Mouse (Mus musculus) small intestine, adult 10 weeks (tissue): ENCODE measurements around the gene Ube2d2b. TPM values are rescaled to one million over a fixed set of nuclear protein-coding genes. Genes with fewer than 3 reads are reported as not detected.

Source experiments
- polyA plus RNA-seq: library from polyadenylated mRNA; stranded (reverse); fragments of 350-450 nt; fragmentation: Illumina TruSeq; extraction: RNeasy Lipid Tissue Mini Kit (QIAGEN cat#74804); gene quantifications from one replicate; pipeline ENCODE4 v1.2.3, GENCODE M21; 2014; ENCODE audit warnings: low replicate concordance

Ube2d2b gene
- polyA plus RNA-seq: not detected

DNA sequence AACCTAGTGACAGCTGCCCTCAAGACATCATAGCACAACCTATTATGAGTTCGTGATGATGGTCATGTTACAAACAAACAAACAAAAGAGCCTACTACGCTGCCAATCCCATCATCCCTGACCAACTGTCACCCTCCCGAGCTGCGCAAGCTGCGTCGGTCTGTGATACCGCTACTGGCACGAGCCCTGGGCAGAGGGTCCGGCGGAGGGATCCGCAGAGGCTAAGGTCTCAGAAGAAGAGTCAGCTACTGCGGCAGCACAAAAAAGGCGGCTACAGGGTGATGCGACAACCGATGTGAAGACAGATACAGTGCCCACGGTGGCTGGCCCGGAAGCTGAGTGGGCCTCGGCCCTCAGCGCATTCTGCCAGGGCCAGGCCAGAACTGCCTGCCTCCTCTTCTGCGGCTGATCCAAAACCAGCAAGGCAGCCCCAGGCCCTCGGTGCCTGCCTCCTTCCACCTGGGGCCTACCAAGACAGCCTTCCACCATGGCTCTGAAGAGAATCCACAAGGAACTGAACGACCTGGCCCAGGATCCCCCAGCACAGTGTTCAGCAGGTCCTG is at the start of gene Ube2d2b:
TSS of gene Ube2d2b (plus strand) at position 102 of the 563 bp plus-strand sequence.

DNA sequence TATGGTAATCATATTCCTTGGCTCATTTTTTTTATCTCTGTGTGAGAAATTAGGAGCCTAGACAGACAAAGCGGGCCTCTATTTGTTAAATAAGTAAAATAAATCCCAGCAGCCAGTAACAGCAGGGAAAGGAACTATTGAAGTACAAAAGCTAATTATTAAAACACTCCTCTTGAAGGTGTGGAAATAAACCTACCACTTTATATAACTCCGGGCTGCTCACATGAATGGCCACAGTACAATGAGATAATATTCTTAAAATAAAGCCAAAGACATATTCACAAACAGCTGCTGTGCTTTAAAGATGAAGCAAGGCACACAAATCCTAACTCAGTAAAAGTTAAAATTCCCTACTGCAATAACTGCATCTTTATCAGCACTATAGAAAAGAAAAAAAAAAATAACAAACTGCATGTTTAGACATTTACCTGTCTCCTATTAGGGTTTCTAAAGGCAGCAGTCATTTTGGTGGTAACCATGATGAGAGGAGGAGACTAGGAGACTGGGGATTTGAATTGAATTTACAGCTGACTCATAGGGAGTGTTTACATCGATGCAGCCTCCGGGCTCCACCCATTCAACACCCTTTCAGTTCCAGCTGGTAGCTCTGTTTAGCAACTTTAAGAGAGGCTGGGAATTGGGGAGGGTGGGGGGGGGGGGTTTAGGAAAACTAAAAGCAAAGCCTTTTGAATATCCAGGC is 44.8 kb downstream of the Ube2d2b start, which contains the start of gene Evi5:
TSS of gene Evi5 (minus strand) at position 547 of the 700 bp plus-strand sequence.

Other genes starting within 250 kb of the Ube2d2b start
- 10.0 TPM for gene Rpap2, start 232.7 kb upstream of the Ube2d2b start, polyA plus RNA-seq
- 14.8 TPM for gene Glmn, start 232.2 kb upstream of the Ube2d2b start, polyA plus RNA-seq
- 1.2 TPM for gene Gfi1, start 104.1 kb upstream of the Ube2d2b start, polyA plus RNA-seq
- 47.9 TPM for gene Evi5, start 45.0 kb downstream of the Ube2d2b start, polyA plus RNA-seq
- 542 TPM for gene Rpl5, start 70.4 kb downstream of the Ube2d2b start, polyA plus RNA-seq
- gene Fam69a, start 157.0 kb downstream of the Ube2d2b start, polyA plus RNA-seq: 28.0 TPM
- gene Mtf2, start 235.6 kb downstream of the Ube2d2b start, polyA plus RNA-seq: 54.6 TPM